Mouse (Mus musculus) adrenal gland, adult (tissue): ENCODE results near the gene Bpgm.
A peak's percentile ranks its signal among the peaks of the same experiment; 100 is the strongest.

Experiments used
- DNase-seq, 2 experiments: peaks; one replicate each; pipeline ENCODE4 v3.0.0; 2022 to 2023; ENCODE audit warnings: low spot score in 1 of 2; ENCODE audit not compliant: inconsistent age in 2 of 2

The Bpgm gene

DNA sequence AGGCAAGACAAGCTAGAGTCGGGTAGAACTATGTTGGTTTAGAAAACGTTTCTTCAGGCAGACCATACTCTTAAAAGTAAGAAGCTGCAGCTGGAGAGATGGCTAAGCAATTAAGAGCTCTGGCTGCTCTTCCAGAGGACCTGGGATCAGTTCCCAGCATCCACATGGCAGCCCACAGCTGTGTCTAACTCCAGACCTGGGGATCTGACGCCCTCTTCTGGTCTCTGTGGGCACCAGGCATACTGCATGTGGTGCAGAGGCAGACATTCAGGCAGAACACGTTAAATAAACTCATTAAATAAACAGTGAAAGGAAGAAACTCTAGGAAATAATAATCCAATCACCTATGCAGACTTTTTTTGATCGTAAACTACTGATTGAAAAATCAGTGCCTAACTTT lies 7.4 kb downstream of the Bpgm start:
- no peak for DNase-seq

DNA sequence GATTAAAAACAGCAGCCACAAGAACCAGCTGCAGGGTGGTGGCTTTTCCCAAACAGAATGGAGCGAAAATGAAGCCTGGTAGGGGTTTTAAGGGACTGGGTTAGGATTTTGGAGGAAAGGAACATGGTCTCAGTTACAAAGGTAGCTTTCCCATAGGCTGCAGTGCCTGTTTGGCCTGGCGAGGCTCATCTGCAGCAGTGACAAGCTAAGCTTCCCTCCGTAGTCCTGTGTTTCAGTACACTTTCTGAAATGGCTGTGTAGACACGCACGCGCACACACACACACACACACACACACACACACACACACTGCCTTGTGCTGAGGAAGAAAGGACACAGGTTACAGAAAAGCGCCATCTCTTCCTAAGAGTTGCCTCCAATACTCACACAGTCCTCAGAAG lies 7.8 kb downstream of the Bpgm start:
- DNase-seq, result no peak

DNA sequence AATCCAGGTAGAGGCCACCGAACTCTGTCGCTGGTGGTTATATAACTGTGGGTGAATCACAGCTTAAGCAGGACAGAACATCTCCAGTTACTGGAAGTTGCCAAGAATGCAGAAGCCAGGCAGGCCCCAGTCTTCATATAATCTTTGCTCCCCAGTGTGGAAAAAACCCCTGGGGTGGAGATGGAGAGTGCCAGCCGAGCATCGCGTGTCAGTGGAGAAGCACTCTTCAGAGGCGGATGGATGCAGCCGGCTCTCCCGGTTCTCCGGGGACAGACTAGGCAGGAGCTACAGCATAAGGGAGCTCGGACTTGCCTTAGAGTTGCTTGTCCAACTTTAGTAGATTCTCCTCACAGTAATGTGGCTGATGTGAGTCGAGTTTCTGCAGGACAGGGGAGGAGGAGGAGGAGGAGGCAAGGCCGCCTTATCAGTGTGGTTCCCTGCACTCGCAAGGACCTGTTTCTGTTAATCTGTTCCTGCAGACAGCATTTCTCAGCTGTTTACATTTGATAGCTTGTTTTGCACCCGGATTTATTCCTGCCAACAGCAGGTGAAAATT lies 10.1 kb downstream of the Bpgm start:
- peak; percentile 52 to 77 for DNase-seq

DNA sequence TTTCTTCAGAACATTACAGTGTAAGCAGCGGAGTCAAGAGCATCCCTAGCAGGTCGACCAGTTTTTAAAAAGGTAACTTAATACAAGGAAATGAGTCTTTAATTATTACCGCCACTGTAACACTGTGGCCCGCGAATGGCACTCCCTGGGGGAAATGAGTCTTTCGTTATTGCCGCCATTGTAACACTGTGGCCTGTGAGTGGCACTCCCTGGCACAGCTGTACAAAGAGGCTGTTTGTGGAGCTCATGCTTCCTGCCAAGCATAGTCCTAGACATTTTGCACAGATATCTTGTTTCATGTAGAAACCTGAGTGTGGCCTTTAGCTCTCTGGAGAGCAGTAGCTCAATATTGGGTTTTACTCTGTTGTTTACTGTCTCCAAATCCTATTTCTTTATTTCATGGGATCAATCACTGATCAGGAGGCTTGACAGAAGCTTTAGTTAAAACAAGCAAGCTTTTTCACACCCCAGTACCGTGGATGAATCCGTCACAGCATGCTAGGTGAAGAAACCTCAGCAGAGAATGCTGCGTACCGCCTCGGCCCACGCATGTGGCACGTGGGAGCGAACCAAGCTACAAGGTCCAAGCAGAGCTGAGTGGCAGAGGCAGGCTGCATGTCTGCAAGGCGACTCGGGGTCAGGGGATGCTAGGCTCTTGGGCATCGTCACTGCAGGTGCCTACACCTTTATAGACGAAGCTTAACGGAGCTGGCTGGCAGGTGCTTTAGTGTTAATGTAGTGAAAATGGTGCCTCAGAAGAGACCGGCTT lies 17.5 kb downstream of the Bpgm start:
- DNase-seq, result no peak

DNA sequence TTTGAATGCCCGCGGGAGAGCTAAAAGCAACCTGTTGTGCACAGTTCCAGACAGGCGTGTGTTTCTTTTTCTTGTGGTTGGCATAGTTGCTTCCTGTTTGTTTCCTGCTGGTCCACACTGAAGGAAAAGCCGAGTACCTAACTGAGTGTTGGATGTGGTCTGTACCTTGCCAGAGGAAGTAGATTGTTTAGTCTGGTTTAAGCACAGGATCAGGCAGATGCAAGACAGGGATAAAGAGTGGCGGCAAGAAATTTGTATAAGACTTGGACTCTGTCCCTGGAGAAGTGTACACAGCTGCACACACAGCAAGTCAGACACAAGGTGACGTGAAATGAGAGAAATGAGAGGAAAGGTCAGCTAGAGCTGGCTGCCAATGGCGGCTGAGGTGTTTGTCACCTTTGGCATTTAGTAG lies 19.1 kb downstream of the Bpgm start:
- DNase-seq, result no peak

DNA sequence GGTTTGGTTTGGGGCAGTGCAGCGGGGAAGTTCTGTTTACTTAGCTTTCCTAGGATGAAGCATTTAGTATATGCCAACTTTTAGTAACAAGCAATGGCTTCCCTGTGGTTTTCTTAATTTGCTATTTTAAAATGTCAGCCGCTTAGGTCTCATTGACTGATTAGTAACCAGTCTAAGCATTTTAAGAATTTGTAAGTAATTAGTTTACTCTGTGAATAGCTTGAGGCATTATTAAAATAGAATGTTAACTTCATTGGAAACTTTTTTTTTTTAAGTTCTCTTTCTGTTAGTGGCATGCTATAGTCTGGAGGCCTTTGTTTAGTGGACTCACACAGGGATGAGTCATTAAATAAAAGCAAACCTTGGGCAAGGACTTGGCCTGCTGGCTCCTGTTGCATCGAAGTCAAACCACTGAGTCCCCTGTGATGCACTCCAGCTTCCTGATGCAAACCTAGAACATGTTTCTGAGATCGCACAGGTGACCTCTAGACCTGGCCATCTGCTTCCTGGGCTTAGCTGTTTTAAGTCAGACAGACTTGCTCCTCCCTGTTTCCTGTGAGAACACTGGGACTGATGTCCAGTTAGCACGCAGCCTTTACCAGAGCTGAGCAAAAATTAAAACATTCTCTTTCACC lies 22.1 kb downstream of the Bpgm start:
- peak; percentile 43 to 76 for DNase-seq

DNA sequence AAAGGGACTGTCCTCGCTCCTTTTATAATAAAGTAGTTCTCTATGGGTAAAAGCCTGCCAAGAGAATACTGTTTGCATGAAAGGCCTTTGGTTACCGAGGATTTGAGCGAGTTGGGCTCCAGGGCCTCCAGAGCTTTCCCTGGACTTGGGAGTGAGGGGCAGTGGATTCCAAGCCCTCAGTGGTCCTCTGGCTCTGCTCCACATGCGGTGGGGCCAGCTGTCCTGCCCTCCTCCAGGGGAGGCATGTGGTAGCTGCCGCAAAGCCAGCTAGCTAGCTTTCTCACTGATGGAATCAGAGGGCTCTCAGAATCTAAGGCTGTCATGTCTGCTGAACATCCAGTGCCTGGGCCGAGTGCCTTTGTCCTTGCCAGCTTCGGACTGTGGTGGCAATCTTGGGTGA lies 26.3 kb downstream of the Bpgm start:
- DNase-seq, result no peak

DNA sequence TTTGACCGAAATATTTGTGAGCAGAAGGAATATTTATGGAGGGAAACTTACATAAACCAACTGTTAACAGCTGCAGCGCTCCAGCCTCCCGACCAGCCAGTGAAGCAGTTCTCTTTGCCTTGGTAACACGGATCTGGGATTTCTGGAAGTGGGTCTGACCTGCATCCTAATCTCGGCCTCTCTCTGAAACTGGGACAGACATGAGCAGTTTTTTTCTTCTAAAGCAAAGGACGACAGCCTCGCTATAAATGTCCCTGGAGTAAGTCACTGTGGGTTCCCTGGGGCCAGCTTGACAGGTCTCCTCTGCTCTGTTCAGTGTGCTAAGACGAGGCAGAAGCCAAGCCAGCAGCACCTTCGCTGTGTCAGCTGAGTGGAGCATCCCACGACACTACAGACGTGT lies 29.9 kb downstream of the Bpgm start:
- no peak for DNase-seq

DNA sequence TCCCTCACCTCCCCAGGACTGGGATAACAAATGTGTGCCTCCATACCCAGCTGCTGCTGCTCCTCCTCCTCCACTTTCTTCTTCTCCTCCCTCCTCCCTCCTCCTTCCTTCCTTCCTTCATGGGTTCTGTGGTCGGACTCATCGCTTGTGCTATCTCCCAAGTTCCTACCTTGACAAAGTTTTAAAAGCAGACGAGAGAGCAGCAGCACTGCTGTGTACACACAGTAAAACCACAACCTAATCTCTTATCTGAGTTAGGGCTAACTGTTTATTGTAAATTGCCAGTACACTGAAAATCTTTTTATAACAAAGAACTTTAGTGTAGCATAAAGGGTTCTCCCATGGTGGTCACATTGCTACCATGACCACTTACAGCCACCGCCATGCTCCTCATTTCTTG lies 31.6 kb downstream of the Bpgm start:
- DNase-seq, result no peak

DNA sequence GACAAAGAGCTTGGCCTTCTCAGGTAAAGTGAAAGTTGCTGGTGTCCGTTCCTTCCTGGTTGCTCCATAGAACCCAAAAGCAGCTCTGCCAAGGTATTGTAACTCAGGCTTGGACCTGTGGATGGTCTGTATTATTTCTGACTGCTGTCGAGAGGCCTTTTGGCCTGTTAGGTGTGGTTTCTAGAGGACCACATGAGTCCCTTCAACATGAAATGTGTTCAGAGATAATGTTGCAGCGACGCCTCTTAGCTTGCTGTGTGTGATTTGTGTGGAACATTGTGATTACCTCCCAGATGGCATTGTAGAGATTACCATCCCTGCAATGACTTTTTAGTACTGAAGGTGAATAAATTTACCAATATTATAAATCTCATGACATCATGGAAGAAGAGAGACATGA lies 32.0 kb downstream of the Bpgm start:
- DNase-seq, result no peak

DNA sequence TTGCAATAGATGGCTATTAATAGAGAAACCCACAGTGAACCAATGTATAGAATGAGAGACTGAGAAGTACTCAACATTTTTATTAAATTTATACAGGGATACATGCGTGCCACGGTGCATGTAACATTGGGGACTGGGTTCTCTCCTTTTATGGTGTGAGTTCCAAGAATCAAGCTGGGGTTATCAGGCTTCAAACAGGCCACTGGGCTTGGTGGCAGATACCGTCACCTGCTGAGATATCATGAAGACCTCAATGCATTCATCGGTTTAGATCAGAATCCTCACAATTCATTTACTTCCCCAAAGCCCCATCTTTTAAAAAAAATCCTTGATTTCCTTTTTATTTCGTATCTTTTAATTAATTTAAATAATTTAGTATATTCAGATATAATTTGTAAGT lies 34.3 kb downstream of the Bpgm start:
- no peak for DNase-seq

DNA sequence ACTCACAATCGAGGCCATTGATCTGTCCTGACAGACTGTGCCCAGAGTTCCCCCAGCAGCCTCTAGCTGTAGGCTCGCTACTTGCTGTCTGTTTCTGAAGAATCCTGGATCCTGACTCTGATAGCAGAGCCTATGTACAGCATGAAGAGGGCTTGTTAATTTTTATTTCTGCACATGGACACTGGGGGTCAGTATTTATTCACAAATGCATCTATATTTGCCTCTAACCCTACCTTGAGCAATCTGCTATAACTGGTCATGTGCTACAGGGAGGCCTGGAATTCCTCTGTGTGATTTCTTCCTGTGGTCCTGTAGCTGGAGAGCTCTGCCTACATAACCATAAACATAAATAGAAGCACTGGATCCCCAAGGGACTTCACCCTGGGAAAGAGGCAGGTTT lies 35.4 kb downstream of the Bpgm start:
- DNase-seq, result peak in 1 of 2 experiments; percentile 78

DNA sequence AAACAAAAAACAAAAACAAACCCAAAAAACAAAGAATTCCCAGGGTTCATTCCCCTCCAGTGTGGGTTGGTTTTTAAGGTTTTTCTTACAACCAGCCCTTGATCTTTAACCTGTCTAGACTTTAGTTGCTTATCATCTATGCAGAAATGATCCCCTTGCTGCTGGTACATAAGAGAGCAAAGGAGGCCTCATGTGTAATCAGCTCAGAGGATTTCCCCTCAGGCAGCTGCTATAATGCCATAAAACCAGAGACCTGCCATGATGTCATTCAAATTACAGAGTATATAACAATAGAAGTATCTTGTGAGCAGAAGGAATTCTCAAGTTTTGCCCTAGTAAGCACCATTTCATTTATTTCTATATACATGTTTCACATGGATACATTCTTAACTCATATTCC lies 36.7 kb downstream of the Bpgm start:
- no peak for DNase-seq

DNA sequence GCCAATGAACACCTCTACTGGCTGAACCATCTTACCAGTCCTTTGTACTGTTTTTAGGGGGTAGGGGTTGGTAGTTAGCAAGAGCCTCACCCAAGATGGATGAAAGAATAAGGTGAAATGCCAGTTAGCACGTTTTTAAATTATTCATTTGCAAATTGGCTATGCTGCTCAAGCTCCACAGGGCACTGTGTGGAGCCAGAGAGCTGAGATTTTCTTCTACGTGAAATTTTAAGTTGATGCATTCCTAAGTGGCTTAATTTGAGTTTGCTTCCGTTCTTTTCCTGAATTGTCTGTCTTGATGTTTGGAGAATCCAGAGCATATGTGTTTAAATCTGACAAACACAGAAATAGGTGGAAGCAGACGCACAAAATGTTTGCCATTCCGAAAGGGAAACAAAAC lies 38.6 kb downstream of the Bpgm start:
- DNase-seq, result no peak

DNA sequence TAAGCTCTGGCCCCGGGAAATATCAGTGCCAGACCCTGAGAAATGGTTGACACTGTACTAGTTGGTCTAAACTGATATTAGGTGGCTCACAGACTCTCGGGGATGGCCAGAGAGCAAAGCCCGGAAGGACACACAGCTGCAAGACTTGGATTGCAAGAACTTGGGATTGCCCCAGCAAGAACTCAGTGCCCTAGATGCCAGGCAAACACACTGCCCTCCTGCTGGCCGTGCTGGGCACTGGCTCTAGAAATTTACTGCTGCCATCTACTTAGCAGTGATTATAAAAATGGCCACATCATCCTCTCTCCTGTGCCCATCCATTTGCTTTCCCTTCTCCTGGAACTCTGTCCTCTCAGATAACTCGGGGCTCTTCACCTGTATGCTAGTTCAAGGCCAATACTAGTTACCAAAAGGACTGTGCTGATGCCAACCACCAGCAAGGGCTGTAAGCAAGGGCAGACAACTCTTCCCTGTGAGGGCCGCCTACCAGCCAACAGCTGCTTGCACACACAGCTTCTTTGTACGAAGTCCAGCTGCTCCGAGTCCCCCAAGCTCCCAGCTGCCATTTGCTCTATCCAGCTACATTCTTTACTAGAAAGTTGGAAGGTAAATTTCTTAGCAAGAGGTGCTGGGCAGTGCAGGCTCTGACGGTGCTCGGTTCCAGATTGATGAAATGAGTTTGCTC lies 39.2 kb downstream of the Bpgm start:
- DNase-seq, result no peak

DNA sequence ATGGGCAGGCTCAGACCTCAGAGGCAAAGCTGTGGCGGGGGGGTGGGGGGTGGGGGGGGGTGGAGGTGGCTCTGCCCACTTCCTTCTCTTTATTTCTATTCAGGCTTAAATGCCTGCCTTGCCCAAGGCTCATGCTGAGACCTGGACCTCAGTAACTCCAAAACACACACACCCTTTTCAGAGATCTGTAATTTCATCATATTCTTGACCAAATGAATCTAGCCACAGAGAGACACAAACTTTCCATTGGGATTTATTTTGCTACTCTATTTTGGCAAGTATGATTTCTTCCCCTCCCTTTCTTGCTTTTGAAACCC lies 39.7 kb downstream of the Bpgm start:
- no peak for DNase-seq

DNA sequence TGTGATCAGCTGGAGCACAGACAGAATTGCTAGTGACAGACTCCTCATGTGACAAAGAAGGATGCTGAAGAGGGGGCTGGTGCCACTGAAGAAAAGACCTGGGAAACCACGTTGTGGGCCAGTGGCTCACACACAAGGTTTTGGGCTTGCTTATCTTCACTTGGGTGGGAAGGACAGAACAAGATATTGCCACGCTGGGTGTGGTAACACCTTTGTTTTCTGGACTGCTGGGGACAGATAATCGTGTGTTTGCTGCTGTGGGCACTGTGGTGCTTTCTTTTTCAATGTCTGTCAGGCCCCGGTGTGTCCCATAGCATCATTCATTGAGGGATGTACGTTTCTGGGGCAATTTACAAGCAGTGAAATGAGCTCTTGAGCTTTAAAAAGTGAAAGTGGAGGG lies 41.7 kb downstream of the Bpgm start:
- no peak for DNase-seq

DNA sequence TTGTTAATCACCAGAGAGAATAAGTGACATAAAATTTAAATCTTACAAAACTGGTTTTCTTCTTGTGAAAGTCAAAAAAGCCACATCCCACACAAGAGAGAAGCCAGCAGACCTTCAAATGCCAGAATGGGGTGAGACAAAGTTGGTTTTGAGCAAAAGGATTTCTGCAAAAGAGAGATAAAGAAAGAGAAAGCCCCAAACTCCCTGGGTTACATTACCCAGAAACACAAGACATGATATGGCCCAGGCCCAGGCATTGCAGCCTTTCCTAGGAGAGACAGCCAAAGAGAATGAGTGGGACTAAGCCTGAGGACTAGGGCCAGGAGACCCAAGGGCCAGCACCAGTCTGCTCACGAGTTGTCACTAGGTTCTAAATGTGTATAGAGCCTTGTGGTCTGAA lies 43.1 kb downstream of the Bpgm start:
- no peak for DNase-seq

DNA sequence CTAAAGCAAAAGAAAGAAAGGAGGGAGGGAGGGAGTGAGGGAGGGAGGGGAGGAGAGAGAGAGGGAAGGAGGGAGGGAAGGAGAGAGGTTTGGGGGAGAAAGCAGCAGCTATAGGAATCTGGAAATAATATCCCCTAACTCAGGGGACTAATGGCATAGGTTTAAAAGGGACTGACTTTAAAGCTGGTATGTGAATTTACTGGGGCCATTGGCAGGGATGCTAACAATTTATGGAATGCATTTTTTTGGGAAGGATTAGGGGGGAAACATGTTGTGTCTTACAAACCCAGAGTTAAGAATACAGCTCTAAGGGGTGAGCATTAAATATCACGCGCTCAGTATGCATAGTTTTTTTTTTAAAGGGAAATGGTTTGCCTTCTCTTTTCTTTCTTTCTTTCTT lies 44.5 kb downstream of the Bpgm start:
- no peak for DNase-seq

DNA sequence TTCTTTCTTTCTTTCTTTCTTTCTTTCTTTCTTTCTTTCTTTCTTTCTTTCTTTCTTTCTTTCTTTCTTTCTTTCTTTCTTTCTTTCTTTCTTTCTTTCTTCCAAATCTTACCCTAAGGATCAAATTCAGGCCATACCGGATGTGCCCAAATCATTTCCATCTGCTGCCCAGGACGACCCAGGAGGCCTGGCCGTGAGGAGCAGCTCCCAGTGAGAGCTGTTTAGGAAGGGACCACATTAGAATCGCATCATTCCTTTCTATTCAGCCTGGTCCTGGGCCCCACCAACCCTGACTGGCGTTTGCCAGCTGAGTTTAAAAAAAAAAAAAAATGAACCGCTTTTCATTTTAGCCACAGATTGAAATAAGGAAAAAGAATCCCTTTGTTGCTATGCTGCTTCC lies 44.9 kb downstream of the Bpgm start:
- no peak for DNase-seq

DNA sequence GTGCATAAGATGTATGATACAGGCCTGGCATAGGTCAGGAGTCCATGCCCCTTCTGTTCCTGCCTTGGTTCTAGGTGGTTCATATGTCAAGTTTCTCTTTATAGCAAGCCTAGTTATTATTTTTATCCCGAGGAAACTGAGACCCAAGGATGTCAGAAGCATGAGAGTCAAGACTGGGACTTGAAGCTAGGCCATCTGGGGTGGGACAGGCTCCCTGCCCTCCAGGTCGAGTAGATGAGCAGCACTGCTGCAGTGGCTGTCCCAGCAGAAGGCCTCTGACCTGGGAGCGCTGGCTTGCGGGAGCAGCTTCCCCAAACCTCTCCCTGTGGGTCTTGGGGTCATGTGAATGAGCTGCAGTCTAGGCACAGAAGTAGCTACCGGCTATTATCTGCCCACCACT lies 47.5 kb downstream of the Bpgm start:
- no peak for DNase-seq

DNA sequence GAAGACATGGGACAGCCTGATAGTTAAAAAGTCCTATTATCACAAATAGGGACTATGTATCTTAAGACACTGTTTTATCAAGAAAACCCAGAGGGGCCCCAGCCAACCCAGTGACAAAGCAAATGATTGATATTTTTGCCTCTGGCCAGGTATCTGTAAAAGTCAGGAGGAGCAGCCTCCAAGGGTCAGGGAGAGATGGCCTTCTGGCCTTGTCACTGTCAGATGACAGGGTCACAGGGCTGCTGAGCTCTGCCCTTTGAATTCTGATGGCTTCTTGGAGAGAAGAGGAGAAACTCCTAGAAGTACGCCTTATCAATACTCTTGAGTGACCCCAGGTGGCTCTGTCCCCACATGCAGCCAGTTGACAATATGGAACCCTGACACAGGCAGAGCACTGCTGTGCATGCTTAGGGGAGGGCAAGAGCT lies 49.5 kb downstream of the Bpgm start:
- no peak for DNase-seq
